Mouse (Mus musculus): Measurements from ENCODE around the gene 1500009C09Rik.

- TF ChIP-seq POLR2A (IDR thresholded peaks at IDR 0.05; ENCODE audit: insufficient read depth, low read depth, low read length) (no peak), CTCF (IDR thresholded peaks at IDR 0.05) (no peak), EP300 (IDR thresholded peaks at IDR 0.05; ENCODE audit: insufficient read depth, low read depth, low read length) (no peak)
These were observed at the start of gene 1500009C09Rik for GRCm38 (mm10) chr15:82252097-82252496.
